Mouse (Mus musculus): ENCODE data around the gene Adam19. TPM values are rescaled to one million over a fixed set of nuclear protein-coding genes. Genes with fewer than 3 reads are reported as not detected.

The Adam19 gene
- polyA plus RNA-seq, 1 experiment from 2014 or later = 27.0 TPM

GRCm38 (mm10) chr11:46125093-46125834, 69.5 kb downstream of the Adam19 start:
- H3K27ac ChIP-seq (ENCODE audit: low read depth) = no peak overlapping the region
- H3K27me3 ChIP-seq (ENCODE audit: insufficient read depth, low read length) = no peaks in the 10 kb centered on the region
- no peaks in the 10 kb centered on the region for H3K4me1 ChIP-seq (ENCODE audit: insufficient read depth)
- no peak overlapping the region for H3K4me3 ChIP-seq (ENCODE audit: low read depth, low read length)
- H3K9ac ChIP-seq = no peak overlapping the region
- H3K4me2 ChIP-seq = no peak overlapping the region
- peaks cover 72% of the 10 kb centered on the region for H3K36me3 ChIP-seq (ENCODE audit: insufficient read depth)
- no peak for ATAC-seq (ENCODE audit: insufficient read depth)
- WGBS = 86% methylated on average over 12 of the region's 12 CpGs
- DNase-seq = no peak
- no peak for TF ChIP-seq CTCF (IDR thresholded peaks at IDR 0.05; ENCODE audit: low read depth)
- no peaks in the 10 kb centered on the region for H3K9me3 ChIP-seq (ENCODE audit: low read depth, low read length)

- Histone ChIP-seq H3K27ac (ENCODE audit: low read depth) (no peak overlapping the region), H3K4me3 (ENCODE audit: low read depth, low read length) (no peak overlapping the region), H3K27me3 (ENCODE audit: insufficient read depth, low read length) (no peaks in the 10 kb centered on the region), H3K9ac (no peak overlapping the region), H3K4me2 (no peak overlapping the region), H3K36me3 (ENCODE audit: insufficient read depth) (peaks cover 77% of the 10 kb centered on the region), H3K4me1 (ENCODE audit: insufficient read depth) (no peaks in the 10 kb centered on the region), H3K9me3 (ENCODE audit: low read depth, low read length) (no peaks in the 10 kb centered on the region)
- ATAC-seq (ENCODE audit: insufficient read depth) (no peak), DNase-seq (no peak)
- WGBS = 86% methylated on average over 7 of the region's 7 CpGs
- TF ChIP-seq CTCF (IDR thresholded peaks at IDR 0.05; ENCODE audit: low read depth) = no peak
Measured at GRCm38 (mm10) chr11:46125835-46126229, 70.0 kb downstream of the Adam19 start.

- 91% methylated on average over 7 of the region's 7 CpGs for WGBS
- no peak overlapping the region for H3K4me3 ChIP-seq (ENCODE audit: low read depth, low read length)
- H3K9ac ChIP-seq = no peak overlapping the region
- no peak for DNase-seq
- no peaks in the 10 kb centered on the region for H3K4me1 ChIP-seq (ENCODE audit: insufficient read depth)
- no peak for TF ChIP-seq CTCF (IDR thresholded peaks at IDR 0.05; ENCODE audit: low read depth)
- no peak for ATAC-seq (ENCODE audit: insufficient read depth)
- H3K9me3 ChIP-seq (ENCODE audit: low read depth, low read length) = no peaks in the 10 kb centered on the region
- no peak overlapping the region for H3K4me2 ChIP-seq
- H3K36me3 ChIP-seq (ENCODE audit: insufficient read depth) = peaks cover 77% of the 10 kb centered on the region
- no peak overlapping the region for H3K27ac ChIP-seq (ENCODE audit: low read depth)
- H3K27me3 ChIP-seq (ENCODE audit: insufficient read depth, low read length) = no peaks in the 10 kb centered on the region
Measured at GRCm38 (mm10) chr11:46126317-46126716, 70.5 kb downstream of the Adam19 start.

- no peak overlapping the region for H3K4me2 ChIP-seq
- H3K27ac ChIP-seq (ENCODE audit: low read depth) = no peak overlapping the region
- no peaks in the 10 kb centered on the region for H3K9me3 ChIP-seq (ENCODE audit: low read depth, low read length)
- no peak overlapping the region for H3K4me3 ChIP-seq (ENCODE audit: low read depth, low read length)
- ATAC-seq (ENCODE audit: insufficient read depth) (no peak), DNase-seq (no peak)
- peaks cover 77% of the 10 kb centered on the region for H3K36me3 ChIP-seq (ENCODE audit: insufficient read depth)
- 80% methylated on average over 11 of the region's 11 CpGs for WGBS
- no peaks in the 10 kb centered on the region for H3K27me3 ChIP-seq (ENCODE audit: insufficient read depth, low read length)
- H3K9ac ChIP-seq = no peak overlapping the region
- no peak for TF ChIP-seq CTCF (IDR thresholded peaks at IDR 0.05; ENCODE audit: low read depth)
- no peaks in the 10 kb centered on the region for H3K4me1 ChIP-seq (ENCODE audit: insufficient read depth)
Measured at GRCm38 (mm10) chr11:46126827-46127410, 71.1 kb downstream of the Adam19 start.

GRCm38 (mm10) chr11:46127621-46128547, 72.1 kb downstream of the Adam19 start:
- Histone ChIP-seq H3K9me3 (ENCODE audit: low read depth, low read length) (no peaks in the 10 kb centered on the region), H3K27ac (ENCODE audit: low read depth) (0 out of 2 replicates have a peak overlapping the region, but pooled peaks have one; percentile 12), H3K4me3 (ENCODE audit: low read depth, low read length) (no peak overlapping the region), H3K9ac (no peak overlapping the region), H3K4me1 (ENCODE audit: insufficient read depth) (no peaks in the 10 kb centered on the region), H3K27me3 (ENCODE audit: insufficient read depth, low read length) (no peaks in the 10 kb centered on the region), H3K4me2 (no peak overlapping the region), H3K36me3 (ENCODE audit: insufficient read depth) (peaks cover 70% of the 10 kb centered on the region)
- WGBS = 69% methylated on average over 15 of the region's 15 CpGs
- no peak for TF ChIP-seq CTCF (IDR thresholded peaks at IDR 0.05; ENCODE audit: low read depth)
- DNase-seq (peak; percentile 34), ATAC-seq (ENCODE audit: insufficient read depth) (peak; percentile 45)

GRCm38 (mm10) chr11:46128548-46128945, 72.8 kb downstream of the Adam19 start:
- Histone ChIP-seq H3K9ac (no peak overlapping the region), H3K4me1 (ENCODE audit: insufficient read depth) (no peaks in the 10 kb centered on the region), H3K27ac (ENCODE audit: low read depth) (no peak overlapping the region), H3K4me3 (ENCODE audit: low read depth, low read length) (no peak overlapping the region), H3K27me3 (ENCODE audit: insufficient read depth, low read length) (no peaks in the 10 kb centered on the region), H3K9me3 (ENCODE audit: low read depth, low read length) (no peaks in the 10 kb centered on the region), H3K4me2 (no peak overlapping the region), H3K36me3 (ENCODE audit: insufficient read depth) (peaks cover 70% of the 10 kb centered on the region)
- TF ChIP-seq CTCF (IDR thresholded peaks at IDR 0.05; ENCODE audit: low read depth) = peak; percentile 77
- DNase-seq (peak; percentile 67), ATAC-seq (ENCODE audit: insufficient read depth) (0 out of 2 replicates have a peak, but pooled peaks have one; percentile 23)
- whole genome bisulfite sequencing = 74% methylated on average over 9 of the region's 9 CpGs
